Mouse (Mus musculus) spleen, postnatal 4 days (tissue): Measurements from ENCODE around the gene Fam240a.

Experiments
- DNase-seq, 2 experiments: peaks; one replicate each; pipeline ENCODE4 v3.0.0; 2022; ENCODE audit warnings: low spot score in 2 of 2

Fam240a gene

GRCm38 (mm10) chr9:110945343-110945742 lies 28.7 kb upstream of the Fam240a start:
- no peak for DNase-seq

- DNase-seq, result no peak
Observed at GRCm38 (mm10) chr9:110944265-110944664, 27.6 kb upstream of the Fam240a start.

- DNase-seq, result no peak
Observed at GRCm38 (mm10) chr9:110937506-110938490, 21.1 kb upstream of the Fam240a start.

- no peak for DNase-seq
Observed at GRCm38 (mm10) chr9:110935941-110936340, 19.3 kb upstream of the Fam240a start.

GRCm38 (mm10) chr9:110933850-110934437 lies 17.3 kb upstream of the Fam240a start:
- no peak for DNase-seq

- no peak for DNase-seq
Observed at GRCm38 (mm10) chr9:110931573-110931972, 14.9 kb upstream of the Fam240a start.

GRCm38 (mm10) chr9:110922759-110923158 lies 6.1 kb upstream of the Fam240a start:
- DNase-seq, result peak; percentile 53 to 84

GRCm38 (mm10) chr9:110920665-110921419 lies 4.2 kb upstream of the Fam240a start:
- DNase-seq, result no peak

- DNase-seq, result no peak
Observed at GRCm38 (mm10) chr9:110915466-110915865, 1.2 kb downstream of the Fam240a start.

- no peak for DNase-seq
Observed at GRCm38 (mm10) chr9:110914631-110915236, 1.9 kb downstream of the Fam240a start.

GRCm38 (mm10) chr9:110909371-110909967 lies 7.2 kb downstream of the Fam240a start:
- no peak for DNase-seq

- no peak for DNase-seq
Observed at GRCm38 (mm10) chr9:110908631-110909016, 8.0 kb downstream of the Fam240a start.

- no peak for DNase-seq
Observed at GRCm38 (mm10) chr9:110907838-110908630, 8.6 kb downstream of the Fam240a start.

GRCm38 (mm10) chr9:110907201-110907837 lies 9.3 kb downstream of the Fam240a start:
- no peak for DNase-seq

- no peak for DNase-seq
Observed at GRCm38 (mm10) chr9:110902271-110902670, 14.4 kb downstream of the Fam240a start.

GRCm38 (mm10) chr9:110901204-110901603 lies 15.5 kb downstream of the Fam240a start:
- no peak for DNase-seq

- no peak for DNase-seq
Observed at GRCm38 (mm10) chr9:110899451-110900008, 17.1 kb downstream of the Fam240a start.

GRCm38 (mm10) chr9:110896595-110896994 lies 20.1 kb downstream of the Fam240a start:
- no peak for DNase-seq

- DNase-seq, result no peak
Observed at GRCm38 (mm10) chr9:110895994-110896393, 20.7 kb downstream of the Fam240a start.

GRCm38 (mm10) chr9:110895507-110895906 lies 21.2 kb downstream of the Fam240a start:
- DNase-seq, result no peak
